ENCODE assay signal across 10 mouse cellular contexts in the genomic region with DNA sequence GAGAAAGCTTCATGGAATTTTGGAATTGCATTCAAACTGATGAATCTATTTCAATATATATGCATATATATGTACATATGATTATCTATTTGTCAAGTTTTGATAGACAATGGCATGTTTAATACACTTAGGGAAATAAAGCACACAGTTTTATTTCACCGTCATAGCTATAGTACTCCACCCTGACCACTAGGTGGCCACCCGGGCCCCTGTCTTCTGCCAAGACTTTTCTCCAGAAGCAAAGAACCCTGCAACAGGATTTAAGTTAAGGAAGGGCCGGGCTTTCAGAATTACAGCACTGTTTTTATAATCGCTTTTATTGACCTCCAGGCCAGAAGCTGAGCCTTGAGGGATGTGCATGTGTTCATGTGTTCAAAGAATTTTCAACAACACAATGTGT.
DNase-seq lines count a peak whose midpoint lies in the region; ATAC-seq and TF ChIP-seq lines count a peak whose summit lies in the region.
"Had no signal": no experiment of that assay in that cellular context is flagged by ENCODE, and none has a peak within 500 bp of the region (broad histone marks: within the 10 kb centered on the region; RNA-seq: fewer than 3 reads in every experiment).

No protein-coding gene starts in this region.

- ATAC-seq in midbrain, embryonic 11.5 days (ENCODE audit: low FRiP score): peak; percentile 71; the same call in 1 of the 2 replicates
- ATAC-seq in midbrain, embryonic 15.5 days (replicated peaks): no peak
- ATAC-seq in kidney, postnatal 0 days (replicated peaks; ENCODE audit: low FRiP score, low read depth): no peak
- peak; percentile 59; the same call in 1 of the 2 replicates for ATAC-seq in midbrain, embryonic 14.5 days (ENCODE audit: low FRiP score, low TSS enrichment)
- no peak for ATAC-seq in erythroid progenitor cell, adult 5-6 weeks (replicated peaks; ENCODE audit: low FRiP score, poor library complexity, severe bottlenecking)

- H3K27ac ChIP-seq in midbrain, embryonic 11.5 days (ENCODE audit: low read depth, low read length): no peak overlapping the region
- no peak overlapping the region for H3K27ac ChIP-seq in midbrain, embryonic 15.5 days
- no peak overlapping the region for H3K27ac ChIP-seq in kidney, postnatal 0 days
- H3K27ac ChIP-seq in midbrain, embryonic 14.5 days (replicated peaks; ENCODE audit: low read depth, low read length): no peak overlapping the region
- H3K27ac ChIP-seq: heart, embryonic 13.5 days had no signal

- H3K4me2 ChIP-seq in midbrain, embryonic 11.5 days: no peak overlapping the region
- no peak overlapping the region for H3K4me2 ChIP-seq in midbrain, embryonic 15.5 days
- no peak overlapping the region for H3K4me2 ChIP-seq in kidney, postnatal 0 days (ENCODE audit: low read length)
- H3K4me2 ChIP-seq in midbrain, embryonic 14.5 days (ENCODE audit: low read length): no peak overlapping the region
- H3K4me2 ChIP-seq: heart, embryonic 13.5 days had no signal

- no peak overlapping the region for H3K4me3 ChIP-seq in midbrain, embryonic 11.5 days (ENCODE audit: low read depth, low read length)
- no peak overlapping the region for H3K4me3 ChIP-seq in midbrain, embryonic 15.5 days
- no peak overlapping the region for H3K4me3 ChIP-seq in kidney, postnatal 0 days (replicated peaks; ENCODE audit: low read depth, low read length)
- no peak overlapping the region for H3K4me3 ChIP-seq in midbrain, embryonic 14.5 days (replicated peaks; ENCODE audit: low read depth, low read length)
- H3K4me3 ChIP-seq: heart, embryonic 13.5 days; megakaryocyte, embryonic 14.5 days had no signal

- peak; percentile 3 to 4 for DNase-seq in cerebellum, adult 18-20 months
- no peak for DNase-seq in cerebellum, postnatal 36 days
- peak; percentile 87 for DNase-seq in midbrain, embryonic 11.5 days (ENCODE audit: low spot score, missing footprints)
- DNase-seq in embryo, embryonic 11 days: peak; percentile 64
- DNase-seq in kidney, postnatal 0 days (ENCODE audit: low spot score): peak; percentile 74
- DNase-seq in midbrain, embryonic 14.5 days: peak; percentile 72

- H3K9ac ChIP-seq in midbrain, embryonic 11.5 days (ENCODE audit: low read length): no peak overlapping the region
- no peak overlapping the region for H3K9ac ChIP-seq in midbrain, embryonic 15.5 days
- H3K9ac ChIP-seq in kidney, postnatal 0 days (ENCODE audit: low read depth, low read length): no peak overlapping the region
- no peak overlapping the region for H3K9ac ChIP-seq in midbrain, embryonic 14.5 days (replicated peaks; ENCODE audit: low read length)
- H3K9ac ChIP-seq: heart, embryonic 13.5 days had no signal

- no peaks in the 10 kb centered on the region for H3K4me1 ChIP-seq in midbrain, embryonic 11.5 days (ENCODE audit: control insufficient read depth, insufficient read depth, low read length)
- H3K4me1 ChIP-seq in midbrain, embryonic 15.5 days: no peaks in the 10 kb centered on the region
- no peaks in the 10 kb centered on the region for H3K4me1 ChIP-seq in kidney, postnatal 0 days (replicated peaks; ENCODE audit: insufficient read depth, low read length)
- H3K4me1 ChIP-seq in midbrain, embryonic 14.5 days (ENCODE audit: control insufficient read depth, insufficient read depth, low read length): no peaks in the 10 kb centered on the region
- H3K4me1 ChIP-seq: megakaryocyte, embryonic 14.5 days had no signal

- no peaks in the 10 kb centered on the region for H3K9me3 ChIP-seq in midbrain, embryonic 11.5 days (ENCODE audit: control insufficient read depth, low read length)
- H3K9me3 ChIP-seq in midbrain, embryonic 15.5 days: no peaks in the 10 kb centered on the region
- no peaks in the 10 kb centered on the region for H3K9me3 ChIP-seq in kidney, postnatal 0 days (replicated peaks; ENCODE audit: low read length)
- H3K9me3 ChIP-seq in midbrain, embryonic 14.5 days (ENCODE audit: control insufficient read depth, low read length): no peaks in the 10 kb centered on the region
- H3K9me3 ChIP-seq: heart, embryonic 13.5 days; megakaryocyte, embryonic 14.5 days had no signal

- H3K36me3 ChIP-seq in midbrain, embryonic 11.5 days (ENCODE audit: control insufficient read depth, insufficient read depth, low read length): no peaks in the 10 kb centered on the region
- H3K36me3 ChIP-seq in midbrain, embryonic 15.5 days (replicated peaks): no peaks in the 10 kb centered on the region
- H3K36me3 ChIP-seq in kidney, postnatal 0 days (ENCODE audit: insufficient read depth, low read length): no peaks in the 10 kb centered on the region
- no peaks in the 10 kb centered on the region for H3K36me3 ChIP-seq in midbrain, embryonic 14.5 days (ENCODE audit: control insufficient read depth, insufficient read depth, low read length)
- H3K36me3 ChIP-seq: heart, embryonic 13.5 days had no signal

- H3K27me3 ChIP-seq in midbrain, embryonic 11.5 days (ENCODE audit: control insufficient read depth, insufficient read depth, low read length): no peaks in the 10 kb centered on the region
- H3K27me3 ChIP-seq in midbrain, embryonic 15.5 days (replicated peaks): no peaks in the 10 kb centered on the region
- no peaks in the 10 kb centered on the region for H3K27me3 ChIP-seq in kidney, postnatal 0 days (ENCODE audit: insufficient read depth, low read length)
- no peaks in the 10 kb centered on the region for H3K27me3 ChIP-seq in midbrain, embryonic 14.5 days (ENCODE audit: control insufficient read depth, insufficient read depth, low read length)
- H3K27me3 ChIP-seq: heart, embryonic 13.5 days; megakaryocyte, embryonic 14.5 days had no signal

- 21% methylated on average over 4 of the region's 4 CpGs for WGBS in midbrain, embryonic 11.5 days
- WGBS in midbrain, embryonic 15.5 days: 20% methylated on average over 4 of the region's 4 CpGs
- 32% methylated on average over 4 of the region's 4 CpGs for WGBS in kidney, postnatal 0 days
- 22% methylated on average over 4 of the region's 4 CpGs for WGBS in midbrain, embryonic 14.5 days

- TF ChIP-seq CTCF in kidney, postnatal 0 days (IDR thresholded peaks at IDR 0.05; ENCODE audit: low read depth): peak; percentile 75

Comparison
In these comparisons a context has a peak if more than half of its experiments do, and no peak if none do; other contexts are left out.
1. DNase-seq: peak in cerebellum, adult 18-20 months (2 of 2), midbrain, embryonic 11.5 days (single experiment), embryo, embryonic 11 days (single experiment), kidney, postnatal 0 days (single experiment) and midbrain, embryonic 14.5 days (single experiment); none in cerebellum, postnatal 36 days (0 of 2).
2. ATAC-seq: peak in midbrain, embryonic 11.5 days (single experiment) and midbrain, embryonic 14.5 days (single experiment); none in midbrain, embryonic 15.5 days (single experiment), kidney, postnatal 0 days (single experiment) and erythroid progenitor cell, adult 5-6 weeks (single experiment).